Mouse (Mus musculus): Measurements from ENCODE around the gene Hsdl2.

Gene Hsdl2

DNA sequence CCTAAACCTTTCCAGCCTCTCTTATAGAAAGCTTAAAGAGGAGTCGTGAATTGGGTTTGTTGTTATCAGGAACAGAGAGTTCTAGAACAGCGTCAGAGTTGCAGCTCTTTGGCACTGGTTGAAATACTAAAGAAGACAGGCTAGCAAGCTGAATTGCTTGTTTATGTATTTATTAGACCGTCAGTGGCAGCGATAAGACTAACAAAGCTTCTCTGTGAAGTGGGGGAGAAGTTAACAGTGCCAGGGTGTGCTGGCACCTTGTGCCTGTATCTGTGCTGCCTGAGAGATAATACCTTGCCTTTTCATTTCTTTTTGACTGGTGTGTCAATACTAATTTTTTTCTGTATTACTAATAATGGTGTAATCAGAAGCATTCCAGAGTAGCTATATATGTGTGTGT is 46.9 kb downstream of the Hsdl2 start:
- no peak for DNase-seq

DNA sequence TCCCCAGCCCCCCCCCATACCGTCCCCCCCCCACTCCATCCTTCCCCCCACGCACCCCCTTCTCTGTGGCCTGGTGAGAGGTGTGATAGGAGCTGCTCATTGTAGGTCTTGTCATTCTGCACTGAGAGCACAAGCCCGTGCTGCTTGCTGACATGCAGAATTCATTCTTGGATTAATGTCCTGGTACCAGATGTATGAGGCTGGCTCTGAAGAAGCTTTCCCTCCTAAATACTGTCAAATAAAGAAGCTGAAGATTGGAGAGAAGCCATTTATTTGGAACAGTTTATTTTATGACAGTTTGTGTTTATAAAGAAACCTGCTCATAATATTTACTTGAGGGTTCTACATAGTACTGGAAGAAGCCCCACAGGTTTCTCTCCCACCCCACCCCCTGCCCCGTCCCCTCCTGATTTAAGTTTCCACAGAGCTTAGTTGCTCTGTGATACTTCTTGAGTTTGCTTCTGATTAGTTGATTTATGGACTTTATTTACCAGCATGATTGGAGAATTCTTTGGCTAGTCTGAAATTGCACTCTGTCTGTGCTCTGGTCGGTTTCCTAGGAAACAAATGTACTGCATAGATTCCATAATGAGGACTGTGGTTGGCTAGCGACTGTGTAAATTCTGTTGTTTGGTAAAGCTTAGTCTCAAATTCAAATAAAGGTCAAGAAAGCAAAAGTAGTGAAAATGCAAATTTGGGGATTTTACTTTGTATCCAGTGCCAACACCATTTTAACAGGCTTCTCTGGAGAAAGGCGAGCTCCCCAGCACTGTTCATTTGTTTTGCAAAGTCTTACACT is 47.9 kb downstream of the Hsdl2 start:
- no peak for DNase-seq

- DNase-seq, result no peak
Observed at GRCm38 (mm10) chr4:59630122-59630521, 48.8 kb downstream of the Hsdl2 start.

DNA sequence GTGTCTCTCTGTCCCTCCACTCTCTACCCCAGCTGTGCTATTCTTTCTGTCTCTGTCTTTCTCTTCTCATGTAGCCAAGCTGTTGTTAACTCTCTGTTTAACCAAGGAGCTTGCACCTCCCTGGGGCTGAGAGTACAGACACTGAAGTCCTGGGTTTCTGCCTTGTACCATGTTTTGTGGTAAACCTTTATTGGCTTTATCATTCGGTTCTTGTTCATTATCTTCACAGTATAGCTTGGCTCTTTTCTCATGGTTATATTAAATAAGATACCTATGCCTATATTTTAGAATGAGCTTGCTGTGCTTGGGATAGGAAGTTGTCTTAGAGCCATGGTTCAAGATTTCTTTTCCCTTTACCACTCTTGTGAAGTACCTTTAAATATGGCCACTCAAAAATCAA is 53.2 kb downstream of the Hsdl2 start:
- DNase-seq, result no peak

DNA sequence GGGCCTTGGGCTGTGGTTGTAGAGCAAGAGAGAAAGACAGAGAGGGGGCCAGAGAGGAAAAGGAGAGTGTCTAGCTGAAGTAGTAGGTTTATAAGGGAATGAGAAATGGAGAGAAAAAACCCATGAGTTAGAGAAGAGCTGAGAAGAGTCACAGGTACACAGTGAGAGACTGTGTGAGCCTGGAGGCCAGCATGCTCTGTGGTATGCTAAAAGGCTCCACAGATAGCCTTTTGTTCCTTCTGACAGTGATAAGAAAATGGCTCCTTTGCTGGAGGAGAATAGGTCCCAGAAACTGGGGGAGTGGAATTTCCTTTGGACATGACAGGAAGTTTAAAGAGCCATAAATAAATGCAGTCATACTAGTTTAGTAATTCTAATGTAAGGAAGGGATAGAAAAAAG is 57.8 kb downstream of the Hsdl2 start:
- no peak for DNase-seq

GRCm38 (mm10) chr4:59640720-59641119 is 59.4 kb downstream of the Hsdl2 start:
- no peak for DNase-seq

GRCm38 (mm10) chr4:59642039-59642438 is 60.7 kb downstream of the Hsdl2 start:
- DNase-seq, result no peak

GRCm38 (mm10) chr4:59642657-59643056 is 61.3 kb downstream of the Hsdl2 start:
- DNase-seq, result no peak

- no peak for DNase-seq
Observed at GRCm38 (mm10) chr4:59644431-59644830, 63.1 kb downstream of the Hsdl2 start.

- no peak for DNase-seq
Observed at GRCm38 (mm10) chr4:59644992-59645391, 63.6 kb downstream of the Hsdl2 start.

- no peak for DNase-seq
Observed at GRCm38 (mm10) chr4:59645610-59646009, 64.2 kb downstream of the Hsdl2 start.

DNA sequence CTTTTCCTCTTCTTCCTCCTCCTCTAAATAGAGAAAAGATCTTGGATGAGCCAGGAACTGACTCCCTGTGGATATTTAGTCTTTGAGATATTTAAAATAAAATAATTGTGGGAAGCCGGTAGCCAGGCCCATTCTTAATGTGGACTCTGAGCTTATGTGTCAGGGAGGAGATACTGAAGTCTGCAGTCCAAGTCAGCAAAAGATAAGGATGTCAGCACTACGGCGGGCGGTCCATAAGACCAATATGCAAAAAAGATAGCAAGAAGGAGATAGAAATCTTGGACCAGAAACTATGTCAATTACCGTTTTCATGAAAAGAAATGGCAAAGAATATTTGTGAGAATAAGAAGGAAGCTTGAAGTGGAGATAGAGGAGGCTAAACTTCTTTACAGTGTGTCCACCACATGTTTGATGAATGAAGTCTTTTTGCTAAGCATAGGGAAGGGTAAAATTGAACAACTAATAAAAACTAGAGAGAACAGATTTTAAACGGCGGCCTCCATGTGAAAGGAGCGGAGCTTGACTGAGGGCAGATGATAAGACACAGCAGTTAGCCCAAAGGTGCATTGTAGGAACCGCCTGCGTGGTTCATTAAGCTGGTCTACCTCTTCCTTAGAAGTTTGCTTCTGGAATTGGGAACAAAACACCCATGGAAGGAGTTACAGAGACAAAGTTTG is 64.8 kb downstream of the Hsdl2 start:
- DNase-seq, result no peak

DNA sequence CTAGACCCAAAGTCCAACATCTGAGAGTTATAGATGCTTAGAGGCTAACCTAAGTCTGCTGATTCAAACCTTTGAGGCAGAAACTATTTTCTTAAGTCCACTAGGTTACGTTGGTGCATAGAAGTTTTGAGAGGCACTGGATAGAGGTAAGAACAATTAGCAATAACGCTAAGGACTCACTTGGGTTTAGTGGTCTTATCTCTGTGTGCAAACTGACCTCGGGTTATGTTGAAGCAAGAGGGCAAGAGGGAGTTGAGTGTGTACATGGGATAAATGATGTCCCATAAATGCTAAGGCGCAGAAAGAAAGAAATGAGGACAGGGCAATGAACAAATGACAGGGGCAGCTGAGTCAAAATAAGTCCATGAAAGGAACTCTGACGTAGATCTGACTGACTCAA is 67.8 kb downstream of the Hsdl2 start:
- no peak for DNase-seq

DNA sequence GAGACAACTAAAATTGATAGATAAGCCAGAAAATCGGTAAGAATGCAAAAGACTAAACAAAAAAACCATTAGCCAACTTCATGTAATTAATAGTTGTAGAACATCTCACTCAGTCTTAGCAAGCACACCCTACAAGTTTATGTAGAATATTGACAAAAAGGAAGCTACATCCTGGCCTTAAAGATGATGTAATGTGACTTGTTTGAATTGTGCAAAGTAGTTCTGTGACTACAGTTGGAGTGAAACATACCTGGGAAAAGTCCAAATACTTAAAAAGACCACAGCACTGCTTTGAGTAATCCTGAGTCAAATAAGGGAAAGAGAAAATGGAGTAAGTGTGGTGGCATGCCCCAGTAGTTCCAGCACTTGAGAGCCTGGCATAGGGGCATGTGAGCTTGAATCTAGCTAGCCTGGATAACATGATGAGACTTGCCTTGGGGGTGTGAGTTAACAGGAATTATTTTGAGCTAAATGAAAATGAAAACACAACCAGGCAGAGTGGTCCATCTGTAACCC is 70.9 kb downstream of the Hsdl2 start:
- no peak for DNase-seq

GRCm38 (mm10) chr4:59656061-59656642 is 74.8 kb downstream of the Hsdl2 start:
- DNase-seq, result peak; percentile 41

DNA sequence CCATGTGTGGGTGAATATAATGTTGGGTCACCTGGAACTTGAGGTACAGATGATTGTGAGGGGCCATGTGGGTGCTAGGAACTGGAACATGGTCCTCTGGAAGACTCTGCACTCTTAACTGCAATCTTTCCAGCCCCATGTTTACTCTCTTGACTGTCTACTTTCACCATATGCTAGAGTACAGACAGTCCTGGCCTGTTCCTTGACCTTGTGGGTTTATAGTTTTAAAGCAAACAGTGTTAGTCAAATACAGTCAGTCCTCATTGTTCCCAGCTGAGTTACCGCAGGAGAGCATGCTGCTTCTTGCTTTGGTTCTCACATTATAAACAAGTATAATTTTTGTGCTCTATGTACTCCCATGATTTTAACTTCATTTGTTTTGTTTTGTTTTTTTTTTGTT is 80.8 kb downstream of the Hsdl2 start:
- no peak for DNase-seq

DNA sequence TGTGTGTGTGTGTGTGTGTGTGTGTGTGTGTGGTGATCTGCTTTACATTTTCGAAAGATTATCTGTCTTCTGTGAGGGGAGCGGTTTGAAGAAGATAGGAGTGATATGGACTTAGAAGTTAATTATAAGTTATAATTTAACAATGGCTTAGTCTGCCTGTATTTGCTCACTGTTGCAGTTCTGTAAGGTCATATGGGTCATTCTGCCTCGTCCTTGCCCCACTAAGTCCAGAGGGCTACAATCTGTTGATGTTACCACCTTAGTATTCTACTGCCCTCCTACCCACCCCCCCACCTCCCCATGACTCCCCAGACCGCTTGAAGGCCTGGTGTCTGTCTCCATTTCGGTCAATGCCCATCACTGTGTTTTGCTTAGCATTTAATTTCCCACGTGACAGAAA is 82.1 kb downstream of the Hsdl2 start:
- DNase-seq, result no peak

DNA sequence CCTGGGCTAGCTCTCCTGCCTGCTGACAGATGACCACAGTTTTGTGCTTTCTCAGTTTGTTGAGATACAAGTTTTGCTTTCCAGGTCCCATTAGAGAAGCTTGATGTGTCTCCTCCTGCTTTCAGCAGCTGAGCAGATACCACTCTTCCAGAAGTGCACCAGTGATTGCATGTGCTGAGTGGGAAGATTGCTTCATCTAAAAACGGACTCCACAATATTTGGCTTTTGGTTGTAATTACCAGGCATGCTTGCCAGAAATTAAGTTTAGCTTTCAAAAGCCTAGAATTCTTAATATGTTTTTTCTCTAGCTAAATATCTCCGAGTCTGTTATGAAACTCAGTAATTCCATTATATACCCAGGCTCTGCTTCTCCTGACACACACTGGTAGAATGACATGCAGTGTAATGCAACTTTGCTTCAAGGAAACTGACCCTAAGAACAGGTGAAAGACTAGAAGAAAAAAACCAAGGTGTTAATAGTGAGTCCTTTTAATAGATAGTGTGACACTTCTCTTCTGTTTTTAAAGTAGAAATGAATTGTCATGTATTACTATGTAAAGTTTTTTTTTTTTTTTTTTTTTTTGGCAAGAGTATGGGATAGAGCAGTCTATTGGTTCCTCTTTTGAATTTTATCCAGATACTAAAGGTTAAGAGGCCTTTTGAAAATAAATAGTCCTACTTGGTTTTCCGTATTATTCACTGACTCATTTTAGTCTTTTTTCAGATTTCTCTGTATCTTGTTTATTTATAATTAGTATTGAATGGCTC is 85.4 kb downstream of the Hsdl2 start:
- DNase-seq, result no peak

DNA sequence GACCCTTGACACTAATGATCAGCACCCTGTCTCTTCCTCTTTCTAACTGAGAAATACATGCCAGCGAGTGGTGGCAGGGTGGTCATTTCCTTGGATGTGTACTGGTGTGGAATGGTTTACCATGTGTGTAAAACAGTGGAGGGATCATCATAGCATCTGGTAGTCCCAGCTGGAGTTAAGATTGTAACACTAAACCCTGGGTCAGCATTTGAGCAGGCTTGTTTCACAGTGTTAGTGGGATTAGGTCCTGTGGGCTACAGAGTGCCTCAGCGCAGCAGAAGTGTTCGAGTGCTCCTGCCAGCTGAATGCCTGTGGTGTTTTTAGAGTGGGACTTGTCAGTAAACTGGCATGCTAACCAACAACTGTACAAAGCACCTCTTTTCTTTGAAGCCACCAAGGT is 86.7 kb downstream of the Hsdl2 start:
- DNase-seq, result no peak
